Mouse (Mus musculus) megakaryocyte, embryonic 14.5 days (primary cell): ENCODE data around the gene Dguok.

ENCODE experiments used
- FLI1 ChIP-seq: IDR thresholded peaks from 2 replicates; pipeline ENCODE4 v1.6.1; 2012; ENCODE audit warnings: low read length, inconsistent platforms, mixed read lengths
- GATA1 ChIP-seq: IDR thresholded peaks from 3 replicates; pipeline ENCODE4 v1.6.1; 2012; ENCODE audit warnings: mixed read lengths, low read length, inconsistent platforms, borderline replicate concordance

DNA sequence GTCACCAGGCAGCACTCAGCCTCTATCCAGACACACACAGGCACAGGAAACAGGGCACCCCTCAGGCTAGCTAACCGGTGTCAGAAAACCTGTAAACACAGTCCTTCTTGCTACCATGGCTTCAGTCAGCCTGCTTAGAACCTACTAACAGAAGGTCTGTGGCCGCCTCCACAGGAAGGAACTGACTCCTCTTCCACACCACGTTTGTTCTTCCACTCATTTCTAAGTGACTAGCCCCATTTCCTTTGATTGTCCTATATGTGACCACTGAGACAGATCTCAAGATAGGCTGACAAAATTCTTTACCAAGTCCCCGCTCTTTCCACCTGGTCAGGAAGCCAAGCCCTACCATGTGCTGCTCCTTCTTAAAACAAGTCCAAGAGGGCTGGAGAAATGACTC lies 57.9 kb downstream of the Dguok start:
- TF ChIP-seq GATA1 (no peak), FLI1 (no peak)
